Mouse (Mus musculus) forebrain, embryonic 14.5 days (tissue): ENCODE measurements around the gene Gm43738. TPM values are rescaled to one million over a fixed set of nuclear protein-coding genes. Genes with fewer than 3 reads are reported as not detected.

ENCODE experiments used
- polyA plus RNA-seq: library from polyadenylated mRNA; unstranded; fragments of >200 nt; fragmentation: Nextera tagmentation; extraction: Ambion mirVana; gene quantifications from 2 replicates; pipeline ENCODE4 v1.2.1, GENCODE M21; 2014

The Gm43738 gene
- polyA plus RNA-seq, 1 experiment from 2014 or later, result not detected

Other genes starting within 250 kb of the Gm43738 start
- 46.5 and 51.9 TPM in 2 replicates for gene Msto1, start 187.1 kb downstream of the Gm43738 start, polyA plus RNA-seq
- gene Ash1l, start 150.5 kb downstream of the Gm43738 start, polyA plus RNA-seq, result 13.6 and 18.1 TPM in 2 replicates
- gene Dap3, start 149.9 kb downstream of the Gm43738 start, polyA plus RNA-seq, result 147 and 159 TPM in 2 replicates
- 49.7 and 65.0 TPM in 2 replicates for gene Rusc1, start 7.8 kb downstream of the Gm43738 start, polyA plus RNA-seq
- 337 and 389 TPM in 2 replicates for gene Fdps, start 860 bp upstream of the Gm43738 start, polyA plus RNA-seq
- gene Pklr, start 35.0 kb upstream of the Gm43738 start, polyA plus RNA-seq, result 0.06 TPM in 1 of 2 replicates, not detected in the other
- gene Hcn3, start 59.1 kb upstream of the Gm43738 start, polyA plus RNA-seq, result 9.4 and 13.0 TPM in 2 replicates
- gene Clk2, start 63.7 kb upstream of the Gm43738 start, polyA plus RNA-seq, result 17.0 and 17.9 TPM in 2 replicates
- 90.5 and 104 TPM in 2 replicates for gene Scamp3, start 76.4 kb upstream of the Gm43738 start, polyA plus RNA-seq
- gene Fam189b, start 82.0 kb upstream of the Gm43738 start, polyA plus RNA-seq, result 14.7 and 21.7 TPM in 2 replicates
- 45.6 and 47.9 TPM in 2 replicates for gene Gba, start 101.8 kb upstream of the Gm43738 start, polyA plus RNA-seq
- 49.9 and 57.2 TPM in 2 replicates for gene Thbs3, start 114.1 kb upstream of the Gm43738 start, polyA plus RNA-seq
- gene Mtx1, start 126.0 kb upstream of the Gm43738 start, polyA plus RNA-seq, result 156 and 182 TPM in 2 replicates
- gene Muc1, start 128.0 kb upstream of the Gm43738 start, polyA plus RNA-seq, result 1.2 and 1.9 TPM in 2 replicates
- gene Krtcap2, start 144.9 kb upstream of the Gm43738 start, polyA plus RNA-seq, result 197 and 234 TPM in 2 replicates
- 34.0 and 50.3 TPM in 2 replicates for gene Trim46, start 145.2 kb upstream of the Gm43738 start, polyA plus RNA-seq
- 91.5 and 112 TPM in 2 replicates for gene Dpm3, start 158.3 kb upstream of the Gm43738 start, polyA plus RNA-seq
- gene Slc50a1, start 169.5 kb upstream of the Gm43738 start, polyA plus RNA-seq, result 32.4 and 38.4 TPM in 2 replicates
- gene Efna1, start 180.0 kb upstream of the Gm43738 start, polyA plus RNA-seq, result 10.5 and 11.6 TPM in 2 replicates
- 30.1 and 42.0 TPM in 2 replicates for gene Efna3, start 221.9 kb upstream of the Gm43738 start, polyA plus RNA-seq
- gene Efna4, start 236.9 kb upstream of the Gm43738 start, polyA plus RNA-seq, result 12.3 and 14.6 TPM in 2 replicates
- 13.4 and 19.3 TPM in 2 replicates for gene Adam15, start 248.9 kb upstream of the Gm43738 start, polyA plus RNA-seq